Mouse (Mus musculus): ENCODE measurements around the gene Irs2. TPM values are rescaled to one million over a fixed set of nuclear protein-coding genes. Genes with fewer than 3 reads are reported as not detected.

Irs2 gene
- 182 TPM for total RNA-seq (2023)

DNA sequence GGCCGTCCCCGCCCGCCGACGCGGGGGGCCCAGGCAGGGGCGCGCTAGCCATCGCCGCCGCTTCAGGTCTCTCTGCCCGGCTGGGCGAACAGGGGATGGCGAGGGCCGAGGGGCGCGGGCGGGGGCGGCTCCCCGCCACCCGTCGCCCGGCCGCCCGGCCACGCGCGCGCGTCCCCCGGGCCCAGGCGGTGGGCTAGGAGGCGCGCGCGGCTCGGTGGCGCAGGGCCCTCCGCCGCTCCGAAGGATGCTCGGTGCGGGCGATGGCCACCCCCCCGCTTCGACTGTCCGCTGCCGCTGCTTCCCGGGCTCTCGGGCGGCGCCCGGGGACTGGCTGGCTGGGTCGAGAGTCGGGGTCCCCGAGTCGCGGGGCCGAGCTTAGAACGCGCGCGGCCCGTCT lies at the start of gene Irs2:
TSS of gene Irs2 (minus strand) at position 80 of the 397 bp plus-strand sequence.

Data from CD8-positive naive resting alpha-beta T cell, adult 57 days (primary cell).